Mouse (Mus musculus) lung, postnatal 4 days (tissue): ENCODE data around the gene Antxr1.
A peak's percentile ranks its signal among the peaks of the same experiment; 100 is the strongest.

Experiments
- DNase-seq, 2 experiments: peaks; one replicate each; pipeline ENCODE4 v3.0.0; 2021

The Antxr1 gene

GRCm38 (mm10) chr6:87183159-87183558 lies 152.5 kb downstream of the Antxr1 start:
- DNase-seq, result peak; percentile 62 to 65

GRCm38 (mm10) chr6:87182736-87183135 lies 152.9 kb downstream of the Antxr1 start:
- no peak for DNase-seq

GRCm38 (mm10) chr6:87171461-87171860 lies 164.2 kb downstream of the Antxr1 start:
- DNase-seq, result no peak

GRCm38 (mm10) chr6:87170875-87171274 lies 164.7 kb downstream of the Antxr1 start:
- no peak for DNase-seq

GRCm38 (mm10) chr6:87170277-87170676 lies 165.3 kb downstream of the Antxr1 start:
- DNase-seq, result no peak

- DNase-seq, result no peak
Observed at GRCm38 (mm10) chr6:87168021-87168420, 167.6 kb downstream of the Antxr1 start.

GRCm38 (mm10) chr6:87166673-87167305 lies 168.8 kb downstream of the Antxr1 start:
- DNase-seq, result peak in 1 of 2 experiments; percentile 44

- no peak for DNase-seq
Observed at GRCm38 (mm10) chr6:87165536-87166311, 169.9 kb downstream of the Antxr1 start.

- DNase-seq, result no peak
Observed at GRCm38 (mm10) chr6:87161391-87162263, 174.0 kb downstream of the Antxr1 start.

GRCm38 (mm10) chr6:87160196-87160595 lies 175.4 kb downstream of the Antxr1 start:
- DNase-seq, result no peak

GRCm38 (mm10) chr6:87158062-87158623 lies 177.5 kb downstream of the Antxr1 start:
- no peak for DNase-seq

- DNase-seq, result no peak
Observed at GRCm38 (mm10) chr6:87153836-87154235, 181.8 kb downstream of the Antxr1 start.

- no peak for DNase-seq
Observed at GRCm38 (mm10) chr6:87153231-87153580, 182.4 kb downstream of the Antxr1 start.

GRCm38 (mm10) chr6:87152461-87153230 lies 183.0 kb downstream of the Antxr1 start:
- DNase-seq, result peak; percentile 32 to 61

- no peak for DNase-seq
Observed at GRCm38 (mm10) chr6:87151427-87151826, 184.2 kb downstream of the Antxr1 start.

GRCm38 (mm10) chr6:87150471-87150870 lies 185.2 kb downstream of the Antxr1 start:
- DNase-seq, result no peak

- DNase-seq, result no peak
Observed at GRCm38 (mm10) chr6:87147921-87148320, 187.7 kb downstream of the Antxr1 start.

GRCm38 (mm10) chr6:87143594-87143993 lies 192.0 kb downstream of the Antxr1 start:
- peak; percentile 18 to 58 for DNase-seq

- DNase-seq, result peak; percentile 30 to 62
Observed at GRCm38 (mm10) chr6:87142239-87142638, 193.4 kb downstream of the Antxr1 start.

- no peak for DNase-seq
Observed at GRCm38 (mm10) chr6:87139796-87140553, 195.6 kb downstream of the Antxr1 start.

- no peak for DNase-seq
Observed at GRCm38 (mm10) chr6:87138479-87138878, 197.1 kb downstream of the Antxr1 start.
